Mouse (Mus musculus) left cerebral cortex, adult 8-10 months (tissue): ENCODE data around the gene Psma6. TPM values are rescaled to one million over a fixed set of nuclear protein-coding genes. Genes with fewer than 3 reads are reported as not detected.
"Not testable (repeated sequence)": the region's sequence is repeated elsewhere in the genome, so short reads cannot be mapped to it uniquely, and the experiment has no call there.

Source experiments
- DNase-seq, 2 experiments: peaks; one replicate each; pipeline ENCODE4 v3.0.0; 2022; ENCODE audit warnings: low spot score in 2 of 2
- total RNA-seq, 4 experiments: library from RNA; stranded (reverse); gene quantifications; 2 replicates each; pipeline ENCODE4 v1.2.4; 2022

Gene Psma6
- total RNA-seq, 4 experiments from 2014 or later, result 137 to 150 (median 142) TPM

GRCm38 (mm10) chr12:55392120-55392519 is 8.1 kb downstream of the Psma6 start:
- no peak for DNase-seq

GRCm38 (mm10) chr12:55392733-55393577 is 8.9 kb downstream of the Psma6 start:
- DNase-seq, result no peak

- DNase-seq, result not testable (repeated sequence)
Observed at GRCm38 (mm10) chr12:55395601-55396000, 11.6 kb downstream of the Psma6 start.

- DNase-seq, result no peak
Observed at GRCm38 (mm10) chr12:55396536-55396935, 12.5 kb downstream of the Psma6 start.

GRCm38 (mm10) chr12:55397544-55398239 is 13.7 kb downstream of the Psma6 start:
- no peak for DNase-seq

GRCm38 (mm10) chr12:55398240-55399127 is 14.5 kb downstream of the Psma6 start:
- DNase-seq, result peak; percentile 75 to 84

GRCm38 (mm10) chr12:55399128-55399677 is 15.2 kb downstream of the Psma6 start:
- DNase-seq, result no peak

- no peak for DNase-seq
Observed at GRCm38 (mm10) chr12:55407888-55408287, 23.9 kb downstream of the Psma6 start.

- no peak for DNase-seq
Observed at GRCm38 (mm10) chr12:55415255-55415654, 31.2 kb downstream of the Psma6 start.

- DNase-seq, result no peak
Observed at GRCm38 (mm10) chr12:55415762-55416161, 31.7 kb downstream of the Psma6 start.

- no peak for DNase-seq
Observed at GRCm38 (mm10) chr12:55420220-55420619, 36.2 kb downstream of the Psma6 start.

- no peak for DNase-seq
Observed at GRCm38 (mm10) chr12:55422057-55422456, 38.0 kb downstream of the Psma6 start.

- DNase-seq, result no peak
Observed at GRCm38 (mm10) chr12:55426300-55426699, 42.3 kb downstream of the Psma6 start.

GRCm38 (mm10) chr12:55429201-55429600 is 45.2 kb downstream of the Psma6 start:
- no peak for DNase-seq

- DNase-seq, result no peak
Observed at GRCm38 (mm10) chr12:55429956-55430355, 45.9 kb downstream of the Psma6 start.

GRCm38 (mm10) chr12:55432284-55432919 is 48.4 kb downstream of the Psma6 start:
- DNase-seq, result no peak

GRCm38 (mm10) chr12:55432920-55433284 is 48.9 kb downstream of the Psma6 start:
- DNase-seq, result no peak

GRCm38 (mm10) chr12:55433802-55434435 is 49.9 kb downstream of the Psma6 start:
- no peak for DNase-seq

- no peak for DNase-seq
Observed at GRCm38 (mm10) chr12:55435080-55435479, 51.1 kb downstream of the Psma6 start.

GRCm38 (mm10) chr12:55437122-55437826 is 53.3 kb downstream of the Psma6 start:
- no peak for DNase-seq
